Mouse (Mus musculus): ENCODE results near the gene Gm28490.
"Not testable (repeated sequence)": the region's sequence is repeated elsewhere in the genome, so short reads cannot be mapped to it uniquely, and the experiment has no call there.

Gm28490 gene

GRCm38 (mm10) chrY:31634656-31635055 is at the start of gene Gm28490:
Gene Gm28490, minus strand, starts transcription at chrY:31634756.
- DNase-seq (ENCODE audit: low spot score) = not testable (repeated sequence)

Data from testis, postnatal 10 days (tissue).